Mouse (Mus musculus) cerebellum, adult 11-12 months (tissue): ENCODE data around the gene Kbtbd13.

Experiments used
- DNase-seq: peaks from one replicate; pipeline ENCODE4 v3.0.0; 2022

The Kbtbd13 gene

GRCm38 (mm10) chr9:65346476-65347111, 44.9 kb downstream of the Kbtbd13 start:
- DNase-seq, result peak; percentile 46

GRCm38 (mm10) chr9:65345854-65346475, 45.5 kb downstream of the Kbtbd13 start, which contains the start of gene Pdcd7:
Pdcd7 (plus strand) TSS chr9:65346104.
- DNase-seq, result peak; percentile 95

GRCm38 (mm10) chr9:65345439-65345838, 46.0 kb downstream of the Kbtbd13 start:
- DNase-seq, result peak; percentile 22

- no peak for DNase-seq
Observed at GRCm38 (mm10) chr9:65340414-65340813, 51.0 kb downstream of the Kbtbd13 start.

GRCm38 (mm10) chr9:65339146-65339545, 52.3 kb downstream of the Kbtbd13 start:
- no peak for DNase-seq
